Mouse (Mus musculus) C2C12 (cell line): ENCODE measurements around the gene Muc1. TPM values are rescaled to one million over a fixed set of nuclear protein-coding genes. Genes with fewer than 3 reads are reported as not detected.

Experiments used
- H3K27me3 ChIP-seq: one replicate; pipeline ENCODE4 v1.6.1; 2011; ENCODE audit not compliant: control insufficient read depth, insufficient read depth, insufficient read length
- H3K36me3 ChIP-seq: one replicate; pipeline ENCODE4 v1.6.1; 2011; ENCODE audit not compliant: control insufficient read depth, insufficient read depth
- H3K4me3 ChIP-seq: one replicate; pipeline ENCODE4 v1.5.1; 2011; ENCODE audit warnings: mild to moderate bottlenecking, control low read depth; ENCODE audit not compliant: poor library complexity, insufficient read depth, severe bottlenecking
- H3K79me2 ChIP-seq: one replicate; pipeline ENCODE4 v1.6.1; 2011; ENCODE audit not compliant: control insufficient read depth, insufficient read depth
- H3K79me3 ChIP-seq: one replicate; pipeline ENCODE4 v1.6.1; 2011; ENCODE audit warnings: low read depth, control low read depth
- H3ac ChIP-seq: one replicate; pipeline ENCODE3; 2011; ENCODE audit warnings: low read depth; ENCODE audit not compliant: control insufficient read depth, insufficient read length
- CEBPB ChIP-seq: IDR thresholded peaks from one replicate; pipeline ENCODE4 v1.6.1; 2011; ENCODE audit warnings: low read depth, mild to moderate bottlenecking, control low read depth, moderate library complexity
- CTCF ChIP-seq: IDR thresholded peaks from one replicate; pipeline ENCODE4 v1.5.1; 2011; ENCODE audit not compliant: control insufficient read depth, insufficient read depth, insufficient read length
- FOSL1 ChIP-seq: IDR thresholded peaks from one replicate; pipeline ENCODE4 v1.8.0; 2011; ENCODE audit warnings: mild to moderate bottlenecking, low read length; ENCODE audit not compliant: poor library complexity, insufficient read depth, severe bottlenecking
- MAX ChIP-seq: IDR thresholded peaks from one replicate; pipeline ENCODE4 v1.6.1; 2011; ENCODE audit warnings: mild to moderate bottlenecking, control low read depth
- MYOD1 ChIP-seq: IDR thresholded peaks from one replicate; pipeline ENCODE4 v1.6.1; 2011; ENCODE audit warnings: low read depth; ENCODE audit not compliant: control insufficient read depth, insufficient read length
- MYOG ChIP-seq: IDR thresholded peaks from one replicate; pipeline ENCODE4 v1.6.1; 2011; ENCODE audit not compliant: control insufficient read depth, insufficient read length; ENCODE audit errors: extremely low read depth
- USF1 ChIP-seq: IDR thresholded peaks from one replicate; pipeline ENCODE4 v1.6.1; 2011; ENCODE audit warnings: low read depth, mild to moderate bottlenecking, control low read depth, moderate library complexity
- polyA plus RNA-seq: library from polyadenylated mRNA; unstranded; fragments of >200 nt; fragmentation: generic; extraction: Trizol; gene quantifications from one replicate; pipeline ENCODE4 v1.2.1, GENCODE M21; 2012; ENCODE audit warnings: missing spikeins

Gene Muc1
- polyA plus RNA-seq, 1 experiment, result 0.20 TPM

DNA sequence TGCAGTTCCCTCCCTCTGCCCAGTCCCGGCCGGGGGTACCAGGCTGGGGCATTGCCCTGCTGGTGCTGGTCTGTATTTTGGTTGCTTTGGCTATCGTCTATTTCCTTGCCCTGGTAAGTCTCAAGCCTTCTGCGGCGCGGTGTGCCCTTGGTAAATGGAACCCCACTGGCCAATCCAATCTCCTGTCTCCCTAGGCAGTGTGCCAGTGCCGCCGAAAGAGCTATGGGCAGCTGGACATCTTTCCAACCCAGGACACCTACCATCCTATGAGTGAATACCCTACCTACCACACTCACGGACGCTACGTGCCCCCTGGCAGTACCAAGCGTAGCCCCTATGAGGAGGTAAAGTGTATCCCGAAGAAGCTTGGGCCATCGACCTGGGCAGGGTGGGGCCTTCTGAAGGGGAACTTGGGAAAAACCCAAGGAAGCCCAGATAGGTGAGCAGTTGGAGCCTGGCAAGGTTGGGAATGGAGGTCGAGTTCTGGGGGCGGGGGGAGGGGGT lies 3.0 kb downstream of the Muc1 start:
- Histone ChIP-seq H3K36me3 (no peaks in the 10 kb centered on the region), H3K4me3 (no peak overlapping the region), H3ac (no peak overlapping the region), H3K27me3 (no peaks in the 10 kb centered on the region), H3K79me2 (no peaks in the 10 kb centered on the region), H3K79me3 (no peaks in the 10 kb centered on the region)
- no peak for TF ChIP-seq MYOD1
- TF ChIP-seq FOSL1, result no peak
- no peak for TF ChIP-seq CTCF
- no peak for TF ChIP-seq CEBPB
- no peak for TF ChIP-seq MAX
- no peak for TF ChIP-seq MYOG

DNA sequence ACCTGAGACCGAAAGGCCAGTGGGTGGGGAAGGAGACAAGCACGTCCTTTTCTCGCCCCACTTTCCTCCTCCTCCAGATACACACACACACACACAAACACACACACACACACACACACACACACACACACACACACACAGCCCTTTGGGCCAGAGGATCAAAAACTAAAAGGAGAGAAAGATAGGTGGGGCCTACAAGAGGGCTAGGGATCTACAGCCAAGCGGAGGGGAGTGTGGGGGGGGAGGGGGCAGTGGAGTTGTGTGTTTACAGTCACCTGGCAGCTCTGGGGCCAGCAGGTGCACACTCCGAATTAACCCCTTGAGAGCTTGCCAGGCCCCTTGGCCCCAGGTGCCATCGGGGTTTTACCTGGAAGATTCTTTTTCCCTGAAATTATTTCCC lies 3.8 kb downstream of the Muc1 start:
- no peaks in the 10 kb centered on the region for H3K79me2 ChIP-seq
- H3K79me3 ChIP-seq, result no peaks in the 10 kb centered on the region
- no peaks in the 10 kb centered on the region for H3K27me3 ChIP-seq
- H3K36me3 ChIP-seq, result no peaks in the 10 kb centered on the region
- no peak overlapping the region for H3K4me3 ChIP-seq
- H3ac ChIP-seq, result no peak overlapping the region
- no peak for TF ChIP-seq MAX
- TF ChIP-seq MYOD1, result no peak
- TF ChIP-seq FOSL1, result no peak
- TF ChIP-seq CEBPB, result no peak
- TF ChIP-seq MYOG, result no peak
- no peak for TF ChIP-seq USF1
- TF ChIP-seq CTCF, result no peak

GRCm38 (mm10) chr3:89233562-89234110 lies 4.8 kb downstream of the Muc1 start:
- no peaks in the 10 kb centered on the region for H3K79me2 ChIP-seq
- no peaks in the 10 kb centered on the region for H3K36me3 ChIP-seq
- H3K27me3 ChIP-seq, result no peaks in the 10 kb centered on the region

DNA sequence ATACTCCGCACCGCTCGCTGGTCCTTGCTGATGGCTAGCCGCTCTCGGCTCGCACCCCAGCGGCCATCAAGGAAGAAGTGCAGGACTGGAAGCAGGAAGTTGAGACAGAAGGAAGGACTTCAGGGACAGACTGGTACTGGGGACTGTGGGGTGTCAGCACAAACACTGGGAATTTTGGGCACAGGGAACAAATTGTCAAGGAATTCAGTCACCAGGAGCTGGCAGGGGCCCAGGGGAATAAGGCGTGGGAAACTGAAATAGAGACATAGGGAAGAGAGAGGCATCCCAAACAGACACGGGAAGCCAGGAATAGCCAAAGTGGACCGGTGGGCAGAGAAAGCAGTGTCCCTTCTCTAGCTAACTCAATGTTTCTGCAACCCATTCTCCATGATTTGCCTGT lies 7.7 kb downstream of the Muc1 start:
- Histone ChIP-seq H3ac (no peak overlapping the region), H3K27me3 (no peaks in the 10 kb centered on the region), H3K36me3 (no peaks in the 10 kb centered on the region), H3K79me3 (no peaks in the 10 kb centered on the region), H3K79me2 (no peaks in the 10 kb centered on the region), H3K4me3 (no peak overlapping the region)
- TF ChIP-seq MYOD1 (no peak), CEBPB (no peak)

More at GRCm38 (mm10) chr3:89233562-89234110, 4.8 kb downstream of the Muc1 start:
- TF ChIP-seq FOSL1 (no peak), MYOD1 (no peak), MYOG (no peak), CEBPB (no peak), USF1 (no peak), MAX (no peak), CTCF (no peak)
- H3K79me3 ChIP-seq, result no peaks in the 10 kb centered on the region
- no peak overlapping the region for H3ac ChIP-seq
- no peak overlapping the region for H3K4me3 ChIP-seq

DNA sequence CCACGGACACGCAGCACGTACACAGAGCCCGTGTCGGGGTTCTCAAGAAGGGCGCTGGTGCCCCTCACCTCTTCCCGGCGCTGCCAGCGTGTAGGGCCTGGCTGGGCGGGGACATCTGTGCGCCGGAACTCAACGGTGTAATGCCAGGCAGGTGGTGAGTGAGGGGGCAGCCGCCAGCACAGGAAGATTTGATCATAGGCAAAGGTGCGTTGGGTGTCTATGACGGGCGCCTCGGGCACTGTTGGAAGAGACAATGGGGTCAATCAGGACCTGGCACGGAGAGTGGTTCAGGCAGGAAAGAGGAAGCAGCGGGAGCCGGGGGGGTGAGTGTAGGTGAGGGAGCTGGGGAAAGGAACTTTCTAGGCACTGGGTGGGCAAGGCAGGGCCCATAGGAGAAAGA lies 8.8 kb downstream of the Muc1 start:
- H3K36me3 ChIP-seq, result peaks cover 5% of the 10 kb centered on the region
- TF ChIP-seq MAX, result no peak
- no peak for TF ChIP-seq MYOG
- no peak for TF ChIP-seq CEBPB
- no peak for TF ChIP-seq MYOD1
- no peak for TF ChIP-seq USF1
- TF ChIP-seq FOSL1, result no peak
- no peak for TF ChIP-seq CTCF
- no peaks in the 10 kb centered on the region for H3K79me2 ChIP-seq
- no peak overlapping the region for H3ac ChIP-seq
- no peaks in the 10 kb centered on the region for H3K27me3 ChIP-seq
- H3K79me3 ChIP-seq, result no peaks in the 10 kb centered on the region
- no peak overlapping the region for H3K4me3 ChIP-seq

DNA sequence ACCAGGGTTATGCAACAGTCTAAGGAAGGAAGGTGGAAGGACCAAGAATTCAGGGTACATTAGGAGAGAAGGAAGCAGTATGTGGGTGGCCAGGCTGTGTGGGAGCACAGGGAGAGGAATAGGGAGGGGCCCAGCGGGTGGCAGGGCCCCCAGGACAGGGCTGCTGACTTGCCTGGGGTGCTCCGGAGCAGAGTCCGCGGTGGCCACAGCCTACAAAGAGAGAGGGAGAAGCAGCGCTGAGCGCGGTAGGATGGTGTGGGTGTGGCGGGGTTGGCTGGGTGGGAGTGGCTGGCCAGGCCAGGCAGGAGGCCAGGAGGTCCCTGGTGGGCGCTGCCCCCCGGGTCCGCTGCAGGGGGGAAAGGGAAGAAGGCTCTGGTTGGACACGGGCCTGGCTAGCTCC lies 9.6 kb downstream of the Muc1 start:
- Histone ChIP-seq H3K79me2 (no peaks in the 10 kb centered on the region), H3K27me3 (no peaks in the 10 kb centered on the region), H3K4me3 (no peak overlapping the region), H3K36me3 (peaks cover 5% of the 10 kb centered on the region), H3K79me3 (no peaks in the 10 kb centered on the region), H3ac (no peak overlapping the region)
- TF ChIP-seq CEBPB (no peak), CTCF (no peak), USF1 (no peak), MYOG (no peak), MAX (no peak), MYOD1 (no peak), FOSL1 (no peak)
